Mouse (Mus musculus): ENCODE measurements at regions not wholly inside any gene's neighbourhood (a gene's known extent, or its start where the extent isn't known, plus 50 kb on each side); places are given as distances from the start of the nearest gene placed in this dataset.

GRCm38 (mm10) chr12:27283964-27284363, 58.4 kb downstream of the Sox11 start:
- DNase-seq = no peak

GRCm38 (mm10) chr12:27261965-27262364, 80.4 kb downstream of the Sox11 start:
- DNase-seq = no peak

DNA sequence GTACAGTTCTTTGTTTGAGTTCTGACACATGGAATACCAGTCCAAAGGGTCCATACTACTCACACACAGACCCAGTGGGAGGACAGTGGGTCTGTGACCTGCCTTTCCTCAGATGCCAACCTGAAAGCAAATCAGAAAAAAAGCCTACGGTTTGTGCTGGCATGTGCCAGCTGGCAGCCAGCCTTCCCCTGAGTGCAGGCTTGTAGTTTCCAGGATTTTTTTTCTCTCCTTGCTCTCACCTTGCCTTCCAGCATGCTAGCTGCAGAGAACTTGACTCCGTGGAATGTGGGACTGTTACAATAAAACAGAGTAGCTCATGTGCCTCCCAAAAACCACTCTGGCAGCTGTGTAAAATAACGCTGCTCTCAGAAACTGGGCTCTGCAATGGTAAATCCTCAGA, 88.2 kb downstream of the Sox11 start:
- DNase-seq = peak; percentile 57

GRCm38 (mm10) chr12:27251521-27251920, 90.9 kb downstream of the Sox11 start:
- no peak for DNase-seq

GRCm38 (mm10) chr12:27248545-27248855, 93.9 kb downstream of the Sox11 start:
- DNase-seq = no peak

GRCm38 (mm10) chr12:27247756-27248544, 94.4 kb downstream of the Sox11 start:
- no peak for DNase-seq

- DNase-seq = no peak
Measured at GRCm38 (mm10) chr12:27235748-27236147, 106.6 kb downstream of the Sox11 start.

- no peak for DNase-seq
Measured at GRCm38 (mm10) chr12:27221541-27221940, 120.8 kb downstream of the Sox11 start.

DNA sequence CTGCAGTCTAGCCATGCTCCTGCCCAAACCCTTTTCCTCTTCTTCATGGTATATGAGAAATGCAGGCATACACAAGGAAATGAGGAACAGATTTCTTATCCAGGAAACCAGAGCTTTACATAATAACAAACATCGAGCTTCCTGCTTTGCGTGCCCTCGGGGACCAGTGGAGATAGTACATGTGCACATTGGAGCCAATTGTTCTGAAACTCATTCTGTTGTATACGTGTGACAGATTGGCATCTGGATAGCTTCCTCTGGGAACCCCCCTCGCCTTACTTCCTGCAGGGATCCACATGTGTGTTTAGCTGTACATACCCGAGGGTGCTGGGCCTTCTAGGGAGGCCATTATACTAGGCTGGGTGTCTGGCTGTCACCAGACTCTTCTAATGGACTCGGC, 141.2 kb downstream of the Sox11 start:
- no peak for DNase-seq

DNA sequence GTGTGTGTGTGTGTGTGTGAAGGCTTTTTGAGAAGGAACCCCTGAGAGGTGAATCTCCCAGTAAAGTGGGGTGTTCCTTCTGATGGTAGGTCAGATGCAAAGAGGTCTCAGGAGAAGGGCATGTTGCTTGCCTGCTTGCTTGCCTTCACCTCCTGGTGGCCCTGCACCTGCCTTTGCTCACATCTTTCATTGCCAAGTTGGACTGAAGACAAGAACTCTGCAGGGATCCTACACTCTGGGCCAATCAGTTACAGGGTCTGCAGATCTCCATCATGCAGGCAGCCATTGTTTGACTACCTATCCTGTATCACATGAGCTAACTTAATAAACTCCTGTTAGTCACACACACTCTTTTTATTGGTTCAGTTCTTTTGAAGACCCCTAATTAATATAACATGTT, 148.4 kb downstream of the Sox11 start:
- DNase-seq = no peak

GRCm38 (mm10) chr12:27191916-27192315, 150.5 kb downstream of the Sox11 start:
- no peak for DNase-seq

GRCm38 (mm10) chr12:27187480-27187879, 154.9 kb downstream of the Sox11 start:
- no peak for DNase-seq

DNA sequence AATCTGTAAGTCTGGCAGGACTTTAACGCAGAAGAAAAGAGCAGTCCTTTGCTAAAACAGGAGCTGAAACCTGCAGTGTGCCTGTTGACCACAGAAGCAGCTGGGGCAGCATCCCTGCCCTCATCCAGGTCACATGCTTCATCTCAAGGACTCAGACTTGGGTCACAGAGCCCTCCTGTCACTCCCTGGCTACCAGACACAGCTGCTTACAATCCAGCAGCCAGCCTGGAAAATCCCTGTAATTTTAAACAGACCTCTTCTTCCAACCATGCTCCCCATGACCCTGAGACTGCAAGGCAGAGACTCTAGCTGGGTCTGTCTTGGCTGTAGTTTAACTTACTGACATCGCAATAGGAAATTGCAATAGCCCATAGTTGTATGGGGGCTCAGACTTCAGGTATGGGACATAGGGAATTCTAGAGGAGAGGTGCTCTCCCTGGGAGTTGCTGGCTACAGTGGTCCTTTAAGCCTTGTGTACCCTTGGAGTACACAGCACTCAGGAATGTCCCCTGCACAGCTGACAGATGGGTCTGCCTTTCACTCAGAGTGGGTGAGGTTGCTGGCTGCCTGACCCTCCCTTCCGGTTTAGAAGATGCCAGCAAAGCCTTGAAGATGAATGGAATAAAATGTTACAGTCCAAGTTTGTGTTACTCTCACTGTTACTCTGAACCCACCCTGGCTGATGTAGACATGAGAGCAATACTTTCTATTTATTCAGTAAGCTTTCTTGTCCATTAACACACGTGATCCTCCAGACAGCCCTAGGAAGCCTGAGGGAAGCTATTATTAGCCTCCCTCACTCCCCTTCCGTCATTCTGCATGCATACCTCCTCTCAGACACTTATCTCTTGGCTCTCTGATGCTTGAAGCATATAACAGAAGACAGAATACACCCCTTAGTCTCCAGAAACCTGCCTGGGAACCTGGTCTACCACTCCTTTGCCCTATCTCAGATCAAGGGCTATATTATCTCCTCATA, 159.7 kb downstream of the Sox11 start:
- no peak for DNase-seq

- no peak for DNase-seq
Measured at GRCm38 (mm10) chr12:27173561-27173960, 168.8 kb downstream of the Sox11 start.

- no peak for DNase-seq
Measured at GRCm38 (mm10) chr12:27173151-27173550, 169.2 kb downstream of the Sox11 start.

DNA sequence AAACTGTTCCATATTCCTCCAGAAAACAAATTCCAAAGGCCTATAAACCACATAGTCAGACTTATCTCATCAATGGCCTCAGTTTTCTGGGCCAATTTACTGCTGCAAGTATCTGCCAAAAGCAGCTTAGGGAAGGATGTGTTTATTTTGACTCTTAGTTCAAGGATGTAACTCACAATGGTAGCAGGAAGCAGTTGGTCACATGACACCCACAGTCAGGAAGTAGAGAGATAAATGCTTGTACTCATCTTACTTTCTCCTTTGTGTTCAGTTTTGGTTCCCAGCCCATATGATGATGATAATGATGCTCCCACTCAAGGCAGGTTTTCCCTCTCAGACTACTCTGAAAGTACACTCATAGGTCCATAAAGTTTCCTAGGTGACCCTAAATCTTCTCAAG, 170.8 kb downstream of the Sox11 start:
- DNase-seq = no peak

DNA sequence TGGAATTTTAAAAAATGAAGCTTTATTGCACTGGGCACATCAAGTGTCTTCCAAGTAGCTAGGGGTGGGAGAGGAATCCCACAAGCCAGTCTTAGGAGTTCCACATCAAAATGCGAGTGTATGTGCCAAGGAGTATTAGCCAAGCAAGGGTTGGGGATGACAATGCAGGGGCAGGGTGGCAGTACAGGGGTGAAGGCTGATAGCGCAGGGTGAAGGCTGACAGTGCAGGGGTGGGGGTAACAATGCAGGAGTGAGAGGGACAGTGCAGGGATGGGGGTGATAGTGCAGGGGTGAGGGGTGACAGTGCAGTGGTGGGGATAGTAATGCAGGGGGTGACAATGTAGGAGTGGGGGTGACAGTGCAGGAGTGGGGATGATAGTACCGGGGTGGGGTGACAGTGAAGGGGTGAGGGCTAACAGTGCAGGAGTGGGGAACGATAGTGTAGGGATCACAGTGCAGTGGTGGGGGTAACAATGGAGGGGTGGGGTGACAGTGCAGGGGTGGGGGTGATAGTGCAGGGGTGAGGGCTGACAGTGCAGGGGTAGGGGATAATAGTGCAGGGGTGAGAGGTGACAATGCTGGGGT, 177.4 kb downstream of the Sox11 start:
- no peak for DNase-seq

- DNase-seq = no peak
Measured at GRCm38 (mm10) chr12:27160063-27160686, 182.2 kb downstream of the Sox11 start.

DNA sequence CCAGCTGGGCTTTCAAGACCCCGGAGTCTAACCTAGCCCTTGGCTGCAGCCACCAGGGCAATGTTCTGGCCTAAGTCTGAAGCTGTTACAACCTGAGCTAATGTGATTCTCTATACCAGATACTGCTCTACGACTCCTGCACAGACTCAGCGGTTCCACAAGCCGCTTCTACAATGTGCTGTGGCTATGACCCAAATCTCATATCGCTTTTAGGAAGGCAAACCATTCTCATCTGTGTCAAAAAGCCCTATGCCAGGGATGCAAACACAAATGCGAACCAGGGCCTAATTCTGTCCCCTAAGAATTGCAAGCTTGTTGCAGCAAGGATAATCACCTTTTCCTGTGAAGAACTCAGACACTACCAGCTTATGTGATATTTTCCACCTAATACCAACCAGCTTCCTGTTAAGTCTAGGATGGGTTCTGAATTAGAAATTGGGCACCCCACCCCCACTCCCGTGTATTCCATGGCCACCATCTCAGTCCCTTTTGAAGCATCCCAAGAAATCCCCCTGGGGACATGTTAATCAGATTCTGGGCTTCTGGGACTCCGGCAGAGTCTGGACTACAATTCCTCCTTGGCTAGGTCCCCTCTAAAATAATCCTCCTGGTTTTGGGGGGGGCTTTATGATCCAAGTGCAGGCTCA, 182.8 kb downstream of the Sox11 start:
- DNase-seq = no peak

- no peak for DNase-seq
Measured at GRCm38 (mm10) chr12:27150871-27151853, 191.2 kb downstream of the Sox11 start.

DNA sequence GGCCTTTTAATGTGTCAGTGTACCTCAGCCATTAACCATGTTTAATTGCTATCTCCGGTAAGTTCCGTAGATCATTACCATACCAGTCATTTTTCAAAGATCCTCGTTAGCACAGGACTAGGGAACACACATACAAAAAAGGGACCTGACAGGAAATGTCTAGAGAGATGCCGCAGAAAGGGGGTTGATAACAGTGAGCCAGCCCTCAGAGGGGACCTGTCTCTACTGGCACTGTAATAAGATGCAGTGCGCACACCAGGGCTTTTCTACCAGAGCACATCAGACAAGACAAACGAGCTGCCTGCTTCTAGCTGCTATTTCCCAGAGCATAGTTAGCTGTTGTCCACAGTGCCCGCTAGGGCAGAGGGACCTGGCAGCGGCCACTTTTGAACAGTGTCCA, 199.1 kb downstream of the Sox11 start:
- no peak for DNase-seq

GRCm38 (mm10) chr12:27140335-27140702, 202.1 kb downstream of the Sox11 start:
- DNase-seq = no peak

All from kidney, adult 18-20 months (tissue).